Comparison of ENCODE assay signal across 35 mouse cellular contexts in the genomic region with DNA sequence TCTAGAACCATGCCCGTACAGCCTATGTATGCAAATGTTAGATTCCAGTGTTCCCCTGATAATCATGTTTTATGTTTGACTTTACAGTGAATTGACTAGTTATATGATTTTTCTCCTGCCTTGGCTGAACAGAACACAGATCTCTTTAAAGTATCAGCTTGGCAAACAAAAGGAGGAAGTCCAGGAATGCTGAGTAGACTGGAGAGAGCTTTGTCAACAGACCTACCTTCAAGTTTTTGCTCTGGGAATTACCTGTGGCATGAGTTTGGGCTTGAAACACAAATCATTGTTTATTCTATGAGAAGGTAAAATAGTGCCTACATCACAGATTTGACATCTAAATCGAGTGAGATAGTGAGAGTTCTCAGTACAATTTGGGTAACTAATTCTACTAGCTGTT.
"Had no signal": no experiment of that assay in that cellular context is flagged by ENCODE, and none has a peak within 500 bp of the region (broad histone marks: within the 10 kb centered on the region; RNA-seq: fewer than 3 reads in every experiment).

No protein-coding gene starts in this region.

- H3K9me3 ChIP-seq: heart, embryonic 10.5 days; heart, embryonic 12.5 days; heart, embryonic 13.5 days; heart, embryonic 15.5 days; hindbrain, embryonic 10.5 days; hindbrain, embryonic 12.5 days; hindbrain, embryonic 13.5 days; hindbrain, embryonic 15.5 days; intestine, embryonic 15.5 days; kidney, embryonic 15.5 days had no signal

- ATAC-seq: hindbrain, embryonic 16.5 days; hindbrain, postnatal 0 days; inflammation-experienced regulatory T-cells, adult 6 months; intestine, embryonic 15.5 days; intestine, embryonic 16.5 days; intestine, postnatal 0 days had no signal

- H3K4me3 ChIP-seq: heart, adult 2 months; heart, embryonic 10.5 days; heart, embryonic 12.5 days; heart, embryonic 13.5 days; heart, embryonic 15.5 days; hindbrain, embryonic 10.5 days; hindbrain, embryonic 12.5 days; hindbrain, embryonic 13.5 days; hindbrain, embryonic 15.5 days; intestine, embryonic 15.5 days; kidney, embryonic 15.5 days; layer of hippocampus, adult 2 months had no signal

- H3K4me1 ChIP-seq: heart, embryonic 10.5 days; heart, embryonic 15.5 days; hindbrain, embryonic 10.5 days had no signal

- H3K9ac ChIP-seq: heart, embryonic 12.5 days; heart, embryonic 13.5 days; heart, embryonic 15.5 days; hindbrain, embryonic 12.5 days; hindbrain, embryonic 13.5 days; hindbrain, embryonic 14.5 days; hindbrain, embryonic 15.5 days; intestine, embryonic 15.5 days; kidney, embryonic 15.5 days had no signal

- H3K4me2 ChIP-seq: heart, embryonic 11.5 days; heart, embryonic 12.5 days; heart, embryonic 13.5 days; heart, embryonic 15.5 days; hindbrain, embryonic 12.5 days; hindbrain, embryonic 13.5 days; hindbrain, embryonic 14.5 days; hindbrain, embryonic 15.5 days; intestine, embryonic 15.5 days; kidney, embryonic 15.5 days had no signal

- H3K36me3 ChIP-seq: heart, embryonic 10.5 days; heart, embryonic 12.5 days; heart, embryonic 13.5 days; heart, embryonic 15.5 days; hindbrain, embryonic 10.5 days; hindbrain, embryonic 12.5 days; hindbrain, embryonic 13.5 days; hindbrain, embryonic 15.5 days; intestine, embryonic 15.5 days; kidney, embryonic 15.5 days had no signal

- DNase-seq: heart, adult 2 months; heart, postnatal 10 days; heart, postnatal 14 days; heart, postnatal 36 days; heart, postnatal 4 days; kidney, adult 11 months; kidney, adult 18-20 months; kidney, adult 2 months; kidney, adult 8-10 months; kidney, adult 9 months; kidney, postnatal 10 days; kidney, postnatal 14 days; kidney, postnatal 25 days; kidney, postnatal 36 days; kidney, postnatal 4 days; layer of hippocampus, adult 9-11 months had no signal

- H3K27ac ChIP-seq: heart, adult 2 months; heart, embryonic 10.5 days; heart, embryonic 13.5 days; heart, embryonic 15.5 days; hindbrain, embryonic 10.5 days; hindbrain, embryonic 12.5 days; hindbrain, embryonic 13.5 days; hindbrain, embryonic 14.5 days; hindbrain, embryonic 15.5 days; hindbrain, postnatal 0 days; intestine, embryonic 15.5 days; kidney, postnatal 0 days; layer of hippocampus, adult 2 months had no signal

- H3K27me3 ChIP-seq: heart, embryonic 12.5 days; heart, embryonic 13.5 days; heart, embryonic 15.5 days; hindbrain, embryonic 12.5 days; hindbrain, embryonic 13.5 days; hindbrain, embryonic 15.5 days; intestine, embryonic 15.5 days; kidney, embryonic 15.5 days had no signal
